Mouse (Mus musculus) midbrain, embryonic 12.5 days (tissue): ENCODE results near the gene Il16. TPM values are rescaled to one million over a fixed set of nuclear protein-coding genes. Genes with fewer than 3 reads are reported as not detected.

ENCODE experiments used
- ATAC-seq: fragments of 200-750 bp; cut with Nextera tagmentation; 2 replicates; pipeline ENCODE4 v1.8.0; 2017; ENCODE audit warnings: low read depth, moderate TSS enrichment, moderate library complexity; ENCODE audit not compliant: low FRiP score
- H3K27ac ChIP-seq: fragments of 300-500 bp; sonication (generic); replicated peaks from 2 replicates; pipeline ENCODE4 v1.5.1; 2016; ENCODE audit warnings: mild to moderate bottlenecking
- H3K27me3 ChIP-seq: fragments of 300-500 bp; sonication (generic); 2 replicates; pipeline ENCODE4 v1.6.1; 2016; ENCODE audit warnings: mild to moderate bottlenecking
- H3K36me3 ChIP-seq: fragments of 300-500 bp; sonication (generic); 2 replicates; pipeline ENCODE4 v1.6.1; 2016
- H3K4me1 ChIP-seq: fragments of 300-500 bp; sonication (generic); 2 replicates; pipeline ENCODE4 v1.6.1; 2016
- H3K4me2 ChIP-seq: fragments of 300-500 bp; sonication (generic); replicated peaks from 2 replicates; pipeline ENCODE4 v1.6.1; 2016; ENCODE audit warnings: mild to moderate bottlenecking, moderate library complexity
- H3K4me3 ChIP-seq: fragments of 300-500 bp; sonication (generic); 2 replicates; pipeline ENCODE4 v1.5.1; 2016; ENCODE audit warnings: mild to moderate bottlenecking
- H3K9ac ChIP-seq: fragments of 300-500 bp; sonication (generic); replicated peaks from 2 replicates; pipeline ENCODE4 v1.6.1; 2016; ENCODE audit warnings: mild to moderate bottlenecking, moderate library complexity
- H3K9me3 ChIP-seq: fragments of 300-500 bp; sonication (generic); 2 replicates; pipeline ENCODE4 v1.6.1; 2016; ENCODE audit warnings: mild to moderate bottlenecking
- WGBS: fragments of 180-500 bp; shearing (Covaris S2); methylation state at CpG from one replicate; pipeline ENCODE4 v1.1.7; 2016; 5-methylcytosine and 5-hydroxymethylcytosine counted together
- polyA plus RNA-seq: library from polyadenylated mRNA; unstranded; fragments of >200 nt; fragmentation: Nextera tagmentation; extraction: Ambion mirVana; gene quantifications from 2 replicates; pipeline ENCODE4 v1.2.1, GENCODE M21; 2016

The Il16 gene
- polyA plus RNA-seq, 1 experiment from 2014 or later: 1.4 TPM

DNA sequence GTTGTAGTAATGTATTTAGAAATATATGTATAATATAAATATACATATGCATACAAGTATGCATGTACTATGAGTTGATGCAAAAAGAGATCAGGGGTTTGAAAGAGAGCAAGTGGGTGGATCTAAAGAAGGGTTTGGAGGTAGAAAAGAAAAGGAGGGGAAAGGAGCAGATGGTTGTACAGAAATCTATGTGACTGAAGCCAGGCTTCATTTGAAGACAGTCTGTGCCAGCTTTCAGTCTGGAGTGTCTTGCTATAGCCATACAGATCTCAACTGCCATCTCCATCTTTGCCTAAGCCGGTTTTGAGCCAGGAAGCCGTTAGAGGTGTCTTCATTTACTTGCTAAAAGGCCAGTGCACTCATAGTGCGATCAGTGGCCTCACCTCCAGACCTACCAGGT, 130.3 kb downstream of the Il16 start:
- Histone ChIP-seq H3K4me3 (no peak overlapping the region), H3K27me3 (no peaks in the 10 kb centered on the region), H3K4me2 (no peak overlapping the region), H3K9ac (no peak overlapping the region), H3K4me1 (no peaks in the 10 kb centered on the region), H3K27ac (no peak overlapping the region), H3K9me3 (no peaks in the 10 kb centered on the region), H3K36me3 (no peaks in the 10 kb centered on the region)
- no peak for ATAC-seq
- 91% methylated on average over 3 of the region's 3 CpGs for WGBS

DNA sequence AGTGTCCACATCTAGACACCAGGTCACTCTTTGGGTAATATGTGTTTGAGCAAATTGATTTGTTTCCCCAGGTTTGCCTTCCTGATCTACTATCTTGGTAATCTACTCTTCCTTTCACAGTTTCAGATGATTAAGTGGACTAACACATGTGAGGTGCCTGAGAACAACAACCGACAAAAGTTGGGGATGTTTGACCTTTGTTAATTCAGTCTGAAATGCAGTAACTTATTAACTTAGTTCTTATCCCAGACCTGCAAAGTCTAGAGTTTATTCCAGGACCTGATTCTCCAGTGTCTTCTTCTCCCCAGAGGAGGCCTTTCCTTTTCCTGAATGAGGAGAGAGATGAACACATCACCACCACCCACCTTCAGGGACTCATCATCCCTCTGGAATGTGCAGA, 133.6 kb downstream of the Il16 start:
- no peak overlapping the region for H3K4me3 ChIP-seq
- ATAC-seq: no peak
- no peak overlapping the region for H3K4me2 ChIP-seq
- H3K27me3 ChIP-seq: no peaks in the 10 kb centered on the region
- no peaks in the 10 kb centered on the region for H3K36me3 ChIP-seq
- H3K4me1 ChIP-seq: no peaks in the 10 kb centered on the region
- 90% methylated on average over 1 of the region's 1 CpGs for whole genome bisulfite sequencing
- no peak overlapping the region for H3K27ac ChIP-seq
- no peak overlapping the region for H3K9ac ChIP-seq
- H3K9me3 ChIP-seq: no peaks in the 10 kb centered on the region

DNA sequence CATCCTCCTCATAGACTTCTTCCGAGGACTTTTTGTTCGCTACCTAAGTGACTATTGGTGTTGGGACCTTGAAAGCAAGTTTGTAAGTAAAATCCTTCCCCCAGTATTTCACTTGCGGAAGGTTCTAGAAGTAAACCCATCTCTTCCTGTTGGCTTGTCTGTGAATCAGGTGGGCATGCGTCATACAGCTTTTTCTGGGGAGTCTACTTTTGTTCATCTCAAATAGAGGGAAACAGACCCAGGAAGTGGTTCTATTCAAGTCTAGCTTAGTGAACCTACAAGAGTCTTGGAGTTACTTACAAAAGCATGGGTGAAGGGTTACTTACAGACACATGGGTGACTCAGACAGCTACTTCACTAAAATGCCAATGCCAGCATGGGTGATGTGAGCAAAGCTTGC, 135.6 kb downstream of the Il16 start:
- Histone ChIP-seq H3K27me3 (no peaks in the 10 kb centered on the region), H3K9ac (no peak overlapping the region), H3K36me3 (no peaks in the 10 kb centered on the region), H3K9me3 (no peaks in the 10 kb centered on the region), H3K4me2 (no peak overlapping the region), H3K4me3 (no peak overlapping the region), H3K4me1 (no peaks in the 10 kb centered on the region), H3K27ac (no peak overlapping the region)
- ATAC-seq: no peak
- WGBS: 95% methylated on average over 4 of the region's 4 CpGs

DNA sequence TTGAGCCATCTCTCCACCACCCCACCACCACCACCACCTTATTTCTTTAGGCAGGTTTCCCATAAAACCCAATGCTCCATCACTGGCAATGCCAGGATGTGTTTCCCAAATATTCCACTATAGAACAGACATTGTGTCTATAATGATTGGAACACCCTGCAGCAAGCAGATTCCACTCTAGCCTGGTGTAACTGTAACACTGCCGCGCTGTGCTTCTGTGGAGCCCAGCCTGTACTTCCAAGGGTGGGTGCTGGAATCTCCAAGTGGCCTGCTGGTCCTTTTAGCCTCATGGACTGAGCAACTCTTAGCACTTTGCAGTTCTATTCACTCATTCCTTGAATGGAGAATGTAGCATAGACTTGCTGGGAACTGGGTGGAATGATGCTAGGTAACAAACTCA, 138.7 kb downstream of the Il16 start:
- 99% methylated on average over 2 of the region's 2 CpGs for WGBS
- H3K27ac ChIP-seq: no peak overlapping the region
- no peak for ATAC-seq
- no peak overlapping the region for H3K4me3 ChIP-seq
- H3K9ac ChIP-seq: no peak overlapping the region
- no peaks in the 10 kb centered on the region for H3K9me3 ChIP-seq
- H3K27me3 ChIP-seq: no peaks in the 10 kb centered on the region
- no peaks in the 10 kb centered on the region for H3K36me3 ChIP-seq
- no peak overlapping the region for H3K4me2 ChIP-seq
- H3K4me1 ChIP-seq: no peaks in the 10 kb centered on the region

DNA sequence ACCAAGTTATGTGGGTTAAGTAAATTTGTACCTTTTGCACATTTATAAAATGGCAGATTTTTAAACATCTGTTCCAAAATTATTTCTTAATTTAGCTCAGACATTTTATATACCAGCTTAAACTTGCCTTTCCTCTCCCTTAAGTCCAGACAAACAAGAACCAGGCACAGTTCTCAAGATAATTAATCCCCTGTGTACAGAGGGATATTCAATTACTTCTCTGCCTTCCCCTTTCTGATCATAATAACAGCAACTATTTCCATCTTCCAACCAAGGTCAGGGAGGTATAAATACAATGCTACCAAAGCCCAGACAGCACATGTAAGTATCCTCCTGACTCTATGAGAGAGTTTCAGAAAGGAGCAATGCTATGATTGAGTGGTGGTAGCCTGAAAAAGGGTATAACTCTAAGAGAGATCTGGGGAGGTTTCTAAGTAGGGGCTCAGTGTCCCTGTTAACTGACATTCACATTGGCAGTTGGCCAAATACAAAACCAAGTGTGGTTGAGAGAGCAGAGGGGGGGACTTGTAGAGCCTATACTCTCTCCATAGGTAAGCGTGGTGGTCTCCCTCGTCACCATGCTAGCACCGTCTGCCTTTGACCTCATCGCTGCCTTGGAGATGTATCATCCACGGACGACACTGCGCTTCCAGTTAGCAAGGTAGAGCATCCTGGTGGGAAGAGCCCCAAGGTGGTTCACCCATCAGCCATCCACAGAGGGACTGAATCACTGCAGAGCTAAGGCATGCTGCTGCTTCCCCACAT, 141.2 kb downstream of the Il16 start:
- Histone ChIP-seq H3K9ac (no peak overlapping the region), H3K4me3 (no peak overlapping the region), H3K27me3 (no peaks in the 10 kb centered on the region), H3K4me1 (no peaks in the 10 kb centered on the region), H3K27ac (no peak overlapping the region), H3K9me3 (no peaks in the 10 kb centered on the region), H3K36me3 (no peaks in the 10 kb centered on the region), H3K4me2 (no peak overlapping the region)
- ATAC-seq: no peak
- 95% methylated on average over 7 of the region's 7 CpGs for WGBS

DNA sequence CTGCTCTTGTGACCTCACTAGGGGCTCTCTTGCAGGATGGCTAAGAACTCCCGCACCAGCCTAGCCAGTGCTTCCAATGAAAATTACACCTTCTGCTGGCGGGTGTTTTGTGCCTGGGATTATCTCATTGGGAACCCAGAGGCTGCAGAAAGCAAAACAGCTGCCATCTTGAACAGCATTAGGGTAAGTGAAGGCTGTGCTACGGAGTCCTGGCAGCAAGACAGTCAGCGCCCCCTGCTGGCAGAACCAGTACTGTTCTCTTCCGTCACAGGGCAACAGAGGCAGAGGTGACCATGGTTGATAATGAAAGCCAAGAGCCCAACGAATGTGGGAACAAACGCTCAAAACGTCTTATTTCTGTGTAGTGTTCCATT, 145.6 kb downstream of the Il16 start:
- no peak overlapping the region for H3K4me3 ChIP-seq
- H3K27ac ChIP-seq: no peak overlapping the region
- H3K4me1 ChIP-seq: no peaks in the 10 kb centered on the region
- H3K9ac ChIP-seq: no peak overlapping the region
- 55% methylated on average over 8 of the region's 8 CpGs for WGBS
- no peaks in the 10 kb centered on the region for H3K27me3 ChIP-seq
- no peaks in the 10 kb centered on the region for H3K9me3 ChIP-seq
- no peaks in the 10 kb centered on the region for H3K36me3 ChIP-seq
- no peak overlapping the region for H3K4me2 ChIP-seq
- ATAC-seq: peak; percentile 56; the same call in 1 of the 2 replicates

DNA sequence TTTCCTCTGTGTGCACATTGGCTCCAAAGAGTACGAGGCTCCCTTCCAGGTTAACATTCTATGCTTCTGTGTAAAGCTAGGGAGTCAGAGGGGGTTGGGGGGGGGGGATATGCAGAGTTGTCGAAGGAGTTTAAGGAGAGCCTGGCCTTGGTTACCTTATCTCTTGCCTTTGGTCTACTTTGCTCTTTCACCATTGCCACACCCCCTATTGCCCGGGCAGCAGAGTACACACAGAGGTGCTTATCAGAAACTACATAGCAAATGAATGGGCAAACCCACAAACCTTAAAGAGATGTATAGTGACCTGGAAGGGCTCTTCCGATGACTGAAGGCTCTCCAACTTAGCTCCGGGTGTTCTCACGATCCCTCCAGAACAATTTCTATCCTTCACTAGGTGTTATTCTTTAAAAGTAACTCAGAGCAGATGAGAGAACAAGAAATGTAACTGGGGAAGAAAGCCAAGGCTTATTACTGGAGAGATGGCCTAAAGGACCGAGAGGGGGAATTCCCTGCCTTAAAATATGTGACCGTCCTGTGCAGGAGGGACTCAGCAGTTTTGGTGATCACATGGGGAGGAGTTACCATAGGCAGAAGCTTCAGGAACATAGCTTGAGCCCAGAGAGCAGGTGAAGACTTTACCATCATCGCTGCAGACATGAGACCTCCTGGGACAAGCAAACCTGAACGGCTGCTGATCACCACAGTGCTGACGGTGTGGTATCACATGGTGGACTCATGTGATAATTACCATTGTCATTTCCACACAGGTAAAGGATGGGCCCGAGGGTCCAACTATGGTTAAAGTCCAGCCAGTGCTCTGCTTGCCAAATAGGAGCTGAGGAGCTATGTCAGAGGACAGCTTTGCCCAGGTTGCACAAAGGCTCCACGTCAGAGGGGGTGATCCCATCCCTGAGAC, 146.3 kb downstream of the Il16 start:
- no peaks in the 10 kb centered on the region for H3K9me3 ChIP-seq
- H3K9ac ChIP-seq: no peak overlapping the region
- H3K27ac ChIP-seq: no peak overlapping the region
- 91% methylated on average over 13 of the region's 13 CpGs for WGBS
- H3K4me1 ChIP-seq: no peaks in the 10 kb centered on the region
- no peak overlapping the region for H3K4me2 ChIP-seq
- H3K27me3 ChIP-seq: no peaks in the 10 kb centered on the region
- ATAC-seq: peak; percentile 34; the same call in 1 of the 2 replicates
- no peaks in the 10 kb centered on the region for H3K36me3 ChIP-seq
- H3K4me3 ChIP-seq: no peak overlapping the region

DNA sequence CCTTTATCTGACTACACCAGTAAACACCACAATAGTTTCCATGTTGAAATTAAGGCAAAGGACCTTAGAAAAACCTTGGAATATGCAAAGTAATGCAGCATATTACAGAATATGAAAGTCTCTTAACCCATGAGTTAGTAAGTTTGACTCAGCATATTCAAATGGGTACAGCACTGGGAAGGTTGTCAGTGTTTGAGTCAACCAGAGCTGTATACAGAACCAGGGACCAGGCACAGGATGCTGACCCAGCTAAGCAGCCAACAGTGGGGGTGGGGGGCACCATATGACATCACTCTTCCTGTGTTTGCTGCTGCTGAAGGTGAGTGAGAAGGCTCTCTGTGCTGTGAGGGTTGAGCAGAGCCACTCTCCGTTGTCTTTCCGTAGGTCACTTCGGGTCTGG, 148.5 kb downstream of the Il16 start:
- 82% methylated on average over 3 of the region's 3 CpGs for WGBS
- no peak for ATAC-seq
- H3K4me2 ChIP-seq: no peak overlapping the region
- H3K9me3 ChIP-seq: no peaks in the 10 kb centered on the region
- no peak overlapping the region for H3K27ac ChIP-seq
- no peak overlapping the region for H3K4me3 ChIP-seq
- no peaks in the 10 kb centered on the region for H3K36me3 ChIP-seq
- no peaks in the 10 kb centered on the region for H3K4me1 ChIP-seq
- no peaks in the 10 kb centered on the region for H3K27me3 ChIP-seq
- H3K9ac ChIP-seq: no peak overlapping the region

DNA sequence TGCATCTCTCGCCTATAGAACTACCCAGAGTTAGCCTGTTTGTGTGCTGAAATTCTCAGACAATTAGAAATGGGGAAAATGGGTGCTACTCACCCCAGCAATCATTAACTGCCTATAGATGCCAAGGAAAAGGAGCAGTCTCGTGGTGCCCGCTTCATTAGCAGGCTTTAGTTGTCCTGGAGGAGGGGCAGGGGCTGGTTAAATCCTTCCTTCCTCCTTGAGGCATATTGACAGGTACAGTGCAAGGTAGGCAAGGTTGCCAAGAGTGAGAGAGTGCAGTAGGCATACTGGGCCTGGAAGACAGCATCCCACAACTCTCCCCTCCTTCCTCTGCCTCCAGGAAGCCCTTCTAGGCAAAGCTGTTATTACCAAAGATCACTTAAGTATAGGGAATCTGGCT, 151.5 kb downstream of the Il16 start:
- Histone ChIP-seq H3K4me2 (no peak overlapping the region), H3K4me1 (no peaks in the 10 kb centered on the region), H3K27ac (no peak overlapping the region), H3K9ac (no peak overlapping the region), H3K27me3 (no peaks in the 10 kb centered on the region), H3K4me3 (no peak overlapping the region), H3K9me3 (no peaks in the 10 kb centered on the region), H3K36me3 (no peaks in the 10 kb centered on the region)
- WGBS: 76% methylated on average over 3 of the region's 3 CpGs
- ATAC-seq: no peak

Other genes with a start within 250 kb of the Il16 start
- gene Tmc3, start 160.8 kb downstream of the Il16 start, polyA plus RNA-seq: 0.31 and 0.69 TPM in 2 replicates
- gene Stard5, start 113.8 kb downstream of the Il16 start, polyA plus RNA-seq: 10.8 and 12.0 TPM in 2 replicates
- gene Cfap161, start 49.2 kb upstream of the Il16 start, polyA plus RNA-seq: not detected in 2 replicates
- 15.9 and 17.5 TPM in 2 replicates for gene Tlnrd1, start 138.6 kb upstream of the Il16 start, polyA plus RNA-seq
- 80.6 and 85.1 TPM in 2 replicates for gene Mesd, start 138.7 kb upstream of the Il16 start, polyA plus RNA-seq